Mouse (Mus musculus) adipose tissue, adult 10 weeks (tissue): ENCODE results near the gene Atp4b. TPM values are rescaled to one million over a fixed set of nuclear protein-coding genes. Genes with fewer than 3 reads are reported as not detected.

Source experiments
- polyA plus RNA-seq: library from polyadenylated mRNA; stranded (reverse); fragments of 350-450 nt; fragmentation: Illumina TruSeq; extraction: RNeasy Lipid Tissue Mini Kit (QIAGEN cat#74804); gene quantifications from one replicate; pipeline ENCODE4 v1.2.3, GENCODE M21; 2014; ENCODE audit warnings: low read depth, low replicate concordance

Atp4b gene
- not detected for polyA plus RNA-seq

GRCm38 (mm10) chr8:13396725-13397124, at the start of gene Atp4b:
TSS of gene Atp4b (minus strand) at chr8:13396825.

GRCm38 (mm10) chr8:13434889-13435288, 38.3 kb upstream of the Atp4b start, which contains the start of gene Tmem255b:
TSS of gene Tmem255b (plus strand) at chr8:13435189.

DNA sequence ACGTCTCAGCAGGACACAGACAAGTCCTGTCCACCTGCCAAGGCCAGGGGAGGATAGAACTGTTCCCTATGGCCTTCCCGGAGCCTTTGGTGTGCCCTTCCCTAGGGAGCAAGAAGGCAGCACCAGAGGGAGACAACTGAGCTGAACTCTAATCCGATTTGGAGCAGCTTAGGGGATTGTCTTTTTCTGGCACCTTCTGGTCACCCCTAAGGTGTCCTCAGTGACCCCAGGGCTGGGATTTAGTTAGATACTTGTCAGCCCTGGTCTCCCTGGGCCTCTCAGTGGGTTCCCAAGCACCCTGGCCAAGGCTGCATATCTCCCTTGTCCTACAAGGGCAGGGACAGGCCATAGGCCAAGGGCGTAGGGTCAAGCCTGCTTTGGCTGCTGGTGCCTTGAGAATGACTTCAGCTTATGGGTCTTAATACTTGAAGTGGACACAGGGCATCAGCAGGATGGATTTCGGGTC, 8.1 kb upstream of the Atp4b start, which contains the start of gene Grk1:
Gene Grk1 (plus strand): TSS at position 416 of the 466 bp plus-strand sequence.

GRCm38 (mm10) chr8:13338255-13338860, 58.3 kb downstream of the Atp4b start, which contains the start of gene Tfdp1:
TSS of gene Tfdp1 (plus strand) at chr8:13338751.

Other genes starting within 250 kb of the Atp4b start
- 773 TPM for gene Lamp1, start 237.7 kb downstream of the Atp4b start, polyA plus RNA-seq
- 14.5 TPM for gene Grtp1, start 196.2 kb downstream of the Atp4b start, polyA plus RNA-seq
- gene Adprhl1, start 142.7 kb downstream of the Atp4b start, polyA plus RNA-seq: not detected
- gene Dcun1d2, start 108.7 kb downstream of the Atp4b start, polyA plus RNA-seq: 14.8 TPM
- gene Tmco3, start 108.6 kb downstream of the Atp4b start, polyA plus RNA-seq: 17.6 TPM
- 38.7 TPM for gene Tfdp1, start 58.1 kb downstream of the Atp4b start, polyA plus RNA-seq
- gene Grk1, start 8.3 kb upstream of the Atp4b start, polyA plus RNA-seq: 0.04 TPM
- 2.5 TPM for gene Tmem255b, start 38.4 kb upstream of the Atp4b start, polyA plus RNA-seq
- gene Gas6, start 97.7 kb upstream of the Atp4b start, polyA plus RNA-seq: 165 TPM
- 20.2 TPM for gene 1700029H14Rik, start 165.6 kb upstream of the Atp4b start, polyA plus RNA-seq